Mouse (Mus musculus): ENCODE measurements at regions not wholly inside any gene's neighbourhood (a gene's known extent, or its start where the extent isn't known, plus 50 kb on each side); places are given as distances from the start of the nearest gene placed in this dataset.

DNA sequence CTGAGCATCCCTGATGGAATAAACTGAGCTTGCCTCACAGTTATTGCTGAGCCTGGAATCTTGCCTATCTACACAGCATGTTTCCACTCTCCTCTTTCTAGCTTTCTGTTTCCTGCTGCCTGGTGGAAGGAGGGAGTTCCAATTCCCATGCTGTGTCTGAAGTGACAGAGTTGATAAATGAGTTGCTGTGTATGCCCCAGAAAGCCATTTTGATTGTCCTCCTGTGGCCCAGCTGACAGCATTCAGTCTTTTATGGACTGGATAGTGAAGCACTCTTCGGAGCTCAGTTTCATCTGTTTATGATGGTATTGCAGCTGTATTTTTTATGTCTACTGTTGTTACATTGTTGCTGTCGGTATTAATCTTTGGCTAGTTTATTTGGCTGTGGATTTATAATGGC is 398.0 kb upstream of the Fat3 start:
- Histone ChIP-seq H3K4me2 (ENCODE audit: low read depth) (no peak overlapping the region), H3K4me1 (ENCODE audit: control insufficient read depth, insufficient read depth, low read length) (no peaks in the 10 kb centered on the region), H3K27me3 (ENCODE audit: control insufficient read depth, insufficient read depth, low read length) (no peaks in the 10 kb centered on the region), H3K27ac (ENCODE audit: low read depth, low read length) (no peak overlapping the region), H3K9me3 (ENCODE audit: control insufficient read depth, low read length) (no peaks in the 10 kb centered on the region), H3K4me3 (ENCODE audit: low read depth, low read length) (no peak overlapping the region), H3K36me3 (ENCODE audit: control insufficient read depth, insufficient read depth, low read length) (no peaks in the 10 kb centered on the region), H3K9ac (ENCODE audit: low read length) (no peak overlapping the region)
- ATAC-seq (ENCODE audit: insufficient read depth, low FRiP score, low TSS enrichment) (no peak), DNase-seq (ENCODE audit: low spot score) (no peak)
- 52% methylated on average over 2 of the region's 2 CpGs for WGBS

- no peaks in the 10 kb centered on the region for H3K4me1 ChIP-seq (ENCODE audit: control insufficient read depth, insufficient read depth, low read length)
- no peak overlapping the region for H3K9ac ChIP-seq (ENCODE audit: low read length)
- no peaks in the 10 kb centered on the region for H3K36me3 ChIP-seq (ENCODE audit: control insufficient read depth, insufficient read depth, low read length)
- no peaks in the 10 kb centered on the region for H3K27me3 ChIP-seq (ENCODE audit: control insufficient read depth, insufficient read depth, low read length)
- ATAC-seq (ENCODE audit: insufficient read depth, low FRiP score, low TSS enrichment) (no peak), DNase-seq (ENCODE audit: low spot score) (no peak)
- WGBS: 88% methylated on average over 10 of the region's 10 CpGs
- H3K27ac ChIP-seq (ENCODE audit: low read depth, low read length): no peak overlapping the region
- no peaks in the 10 kb centered on the region for H3K9me3 ChIP-seq (ENCODE audit: control insufficient read depth, low read length)
- no peak overlapping the region for H3K4me3 ChIP-seq (ENCODE audit: low read depth, low read length)
- no peak overlapping the region for H3K4me2 ChIP-seq (ENCODE audit: low read depth)
Measured at GRCm38 (mm10) chr9:16852458-16853026, 351.5 kb upstream of the Fat3 start.

- WGBS: 72% methylated on average over 2 of the region's 2 CpGs
- DNase-seq (ENCODE audit: low spot score): no peak
- Histone ChIP-seq H3K36me3 (ENCODE audit: control insufficient read depth, insufficient read depth, low read length) (no peaks in the 10 kb centered on the region), H3K9me3 (ENCODE audit: control insufficient read depth, low read length) (no peaks in the 10 kb centered on the region), H3K27me3 (ENCODE audit: control insufficient read depth, insufficient read depth, low read length) (no peaks in the 10 kb centered on the region), H3K9ac (ENCODE audit: low read length) (no peak overlapping the region), H3K4me1 (ENCODE audit: control insufficient read depth, insufficient read depth, low read length) (no peaks in the 10 kb centered on the region), H3K27ac (ENCODE audit: low read depth, low read length) (no peak overlapping the region), H3K4me2 (ENCODE audit: low read depth) (no peak overlapping the region), H3K4me3 (ENCODE audit: low read depth, low read length) (no peak overlapping the region)
- ATAC-seq (ENCODE audit: insufficient read depth, low FRiP score, low TSS enrichment): no peak
Measured at GRCm38 (mm10) chr9:16808494-16808893, 307.4 kb upstream of the Fat3 start.

DNA sequence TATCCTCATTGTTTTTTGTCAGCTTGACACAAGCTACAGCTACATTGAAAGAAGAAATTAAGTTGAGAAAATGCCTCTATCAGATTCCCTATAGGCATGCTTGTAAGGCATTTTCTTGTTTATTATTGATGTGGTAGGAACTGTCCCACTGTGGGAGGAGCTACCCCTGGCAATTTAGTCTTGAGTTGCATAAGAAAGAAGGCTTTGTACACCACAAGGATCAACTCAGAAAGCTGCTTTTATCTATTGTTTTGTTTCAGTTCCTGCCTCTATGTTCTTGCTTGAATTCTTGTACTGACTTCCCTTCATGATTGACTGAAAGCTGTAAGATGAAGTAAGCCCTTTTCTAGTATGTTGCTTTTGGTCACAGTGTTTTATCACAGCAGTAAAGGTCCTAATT is 271.8 kb upstream of the Fat3 start:
- H3K4me2 ChIP-seq (ENCODE audit: low read depth): no peak overlapping the region
- H3K4me3 ChIP-seq (ENCODE audit: low read depth, low read length): no peak overlapping the region
- H3K36me3 ChIP-seq (ENCODE audit: control insufficient read depth, insufficient read depth, low read length): no peaks in the 10 kb centered on the region
- DNase-seq (ENCODE audit: low spot score) (no peak), ATAC-seq (ENCODE audit: insufficient read depth, low FRiP score, low TSS enrichment) (no peak)
- H3K27me3 ChIP-seq (ENCODE audit: control insufficient read depth, insufficient read depth, low read length): no peaks in the 10 kb centered on the region
- H3K9me3 ChIP-seq (ENCODE audit: control insufficient read depth, low read length): no peaks in the 10 kb centered on the region
- H3K4me1 ChIP-seq (ENCODE audit: control insufficient read depth, insufficient read depth, low read length): no peaks in the 10 kb centered on the region
- H3K9ac ChIP-seq (ENCODE audit: low read length): no peak overlapping the region
- no peak overlapping the region for H3K27ac ChIP-seq (ENCODE audit: low read depth, low read length)

- Histone ChIP-seq H3K27ac (ENCODE audit: low read depth, low read length) (no peak overlapping the region), H3K4me1 (ENCODE audit: control insufficient read depth, insufficient read depth, low read length) (no peaks in the 10 kb centered on the region), H3K4me2 (ENCODE audit: low read depth) (no peak overlapping the region), H3K9ac (ENCODE audit: low read length) (no peak overlapping the region), H3K4me3 (ENCODE audit: low read depth, low read length) (no peak overlapping the region), H3K36me3 (ENCODE audit: control insufficient read depth, insufficient read depth, low read length) (no peaks in the 10 kb centered on the region), H3K27me3 (ENCODE audit: control insufficient read depth, insufficient read depth, low read length) (no peaks in the 10 kb centered on the region), H3K9me3 (ENCODE audit: control insufficient read depth, low read length) (no peaks in the 10 kb centered on the region)
- DNase-seq (ENCODE audit: low spot score) (no peak), ATAC-seq (ENCODE audit: insufficient read depth, low FRiP score, low TSS enrichment) (no peak)
- WGBS: 93% methylated on average over 2 of the region's 2 CpGs
Measured at GRCm38 (mm10) chr9:16727653-16728052, 226.6 kb upstream of the Fat3 start.

DNA sequence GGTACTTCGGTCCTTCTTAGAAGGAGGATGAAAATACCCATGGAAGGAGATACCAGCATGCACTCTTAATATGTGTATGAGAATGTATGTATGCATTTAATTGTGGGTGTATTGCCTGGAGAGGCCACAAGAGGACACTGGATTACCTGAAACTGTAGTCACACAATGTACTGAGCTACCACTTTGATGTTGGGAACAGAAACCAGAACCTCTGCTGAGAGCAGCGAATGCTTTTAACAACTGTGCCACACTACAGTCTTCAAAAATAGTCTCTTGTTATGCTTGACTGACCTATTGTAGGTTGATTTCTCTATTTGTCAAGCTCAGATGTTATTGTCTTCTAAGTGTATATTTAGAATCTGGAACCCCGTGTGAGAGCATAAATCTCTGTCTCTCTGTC is 201.3 kb upstream of the Fat3 start:
- ATAC-seq (ENCODE audit: insufficient read depth, low FRiP score, low TSS enrichment) (no peak), DNase-seq (ENCODE audit: low spot score) (no peak)
- H3K9me3 ChIP-seq (ENCODE audit: control insufficient read depth, low read length): no peaks in the 10 kb centered on the region
- H3K27ac ChIP-seq (ENCODE audit: low read depth, low read length): no peak overlapping the region
- H3K9ac ChIP-seq (ENCODE audit: low read length): no peak overlapping the region
- no peaks in the 10 kb centered on the region for H3K36me3 ChIP-seq (ENCODE audit: control insufficient read depth, insufficient read depth, low read length)
- no peaks in the 10 kb centered on the region for H3K27me3 ChIP-seq (ENCODE audit: control insufficient read depth, insufficient read depth, low read length)
- no peak overlapping the region for H3K4me2 ChIP-seq (ENCODE audit: low read depth)
- H3K4me3 ChIP-seq (ENCODE audit: low read depth, low read length): no peak overlapping the region
- 89% methylated on average over 3 of the region's 3 CpGs for WGBS
- no peaks in the 10 kb centered on the region for H3K4me1 ChIP-seq (ENCODE audit: control insufficient read depth, insufficient read depth, low read length)

- WGBS: 85% methylated on average over 2 of the region's 2 CpGs
- no peaks in the 10 kb centered on the region for H3K36me3 ChIP-seq (ENCODE audit: control insufficient read depth, insufficient read depth, low read length)
- no peak overlapping the region for H3K27ac ChIP-seq (ENCODE audit: low read depth, low read length)
Measured at GRCm38 (mm10) chr9:16661527-16661926, 160.4 kb upstream of the Fat3 start.

DNA sequence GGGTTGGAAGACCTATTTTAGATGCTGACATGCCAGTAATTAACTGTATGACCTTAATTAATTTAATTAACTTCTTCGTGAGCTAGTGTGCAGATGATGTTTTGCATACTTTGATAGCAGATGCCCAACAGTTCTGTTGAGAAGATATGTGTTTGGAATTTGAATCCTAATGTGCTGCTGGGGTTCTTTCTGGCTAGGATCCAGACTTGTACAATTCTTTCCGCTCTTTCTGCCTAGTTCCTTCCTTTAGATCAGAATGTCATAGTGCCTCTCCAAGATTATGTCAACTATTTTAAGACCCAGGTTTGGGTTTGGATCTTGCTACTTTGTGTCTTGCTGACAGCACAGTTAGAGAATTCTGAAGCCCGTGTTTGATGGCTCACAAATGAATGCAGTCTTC is 159.9 kb upstream of the Fat3 start:
- Histone ChIP-seq H3K9ac (ENCODE audit: low read length) (no peak overlapping the region), H3K4me2 (ENCODE audit: low read depth) (no peak overlapping the region), H3K27me3 (ENCODE audit: control insufficient read depth, insufficient read depth, low read length) (no peaks in the 10 kb centered on the region), H3K9me3 (ENCODE audit: control insufficient read depth, low read length) (no peaks in the 10 kb centered on the region), H3K36me3 (ENCODE audit: control insufficient read depth, insufficient read depth, low read length) (no peaks in the 10 kb centered on the region), H3K27ac (ENCODE audit: low read depth, low read length) (no peak overlapping the region), H3K4me3 (ENCODE audit: low read depth, low read length) (no peak overlapping the region), H3K4me1 (ENCODE audit: control insufficient read depth, insufficient read depth, low read length) (no peaks in the 10 kb centered on the region)
- DNase-seq (ENCODE audit: low spot score) (no peak), ATAC-seq (ENCODE audit: insufficient read depth, low FRiP score, low TSS enrichment) (no peak)
- WGBS: 82% methylated on average over 3 of the region's 3 CpGs

More at GRCm38 (mm10) chr9:16661527-16661926, 160.4 kb upstream of the Fat3 start:
- DNase-seq (ENCODE audit: low spot score) (no peak), ATAC-seq (ENCODE audit: insufficient read depth, low FRiP score, low TSS enrichment) (no peak)
- Histone ChIP-seq H3K27me3 (ENCODE audit: control insufficient read depth, insufficient read depth, low read length) (no peaks in the 10 kb centered on the region), H3K4me3 (ENCODE audit: low read depth, low read length) (no peak overlapping the region), H3K9me3 (ENCODE audit: control insufficient read depth, low read length) (no peaks in the 10 kb centered on the region), H3K4me1 (ENCODE audit: control insufficient read depth, insufficient read depth, low read length) (no peaks in the 10 kb centered on the region), H3K9ac (ENCODE audit: low read length) (no peak overlapping the region), H3K4me2 (ENCODE audit: low read depth) (no peak overlapping the region)
